Mouse (Mus musculus): ENCODE data around the gene Arhgap10.

Gene Arhgap10

DNA sequence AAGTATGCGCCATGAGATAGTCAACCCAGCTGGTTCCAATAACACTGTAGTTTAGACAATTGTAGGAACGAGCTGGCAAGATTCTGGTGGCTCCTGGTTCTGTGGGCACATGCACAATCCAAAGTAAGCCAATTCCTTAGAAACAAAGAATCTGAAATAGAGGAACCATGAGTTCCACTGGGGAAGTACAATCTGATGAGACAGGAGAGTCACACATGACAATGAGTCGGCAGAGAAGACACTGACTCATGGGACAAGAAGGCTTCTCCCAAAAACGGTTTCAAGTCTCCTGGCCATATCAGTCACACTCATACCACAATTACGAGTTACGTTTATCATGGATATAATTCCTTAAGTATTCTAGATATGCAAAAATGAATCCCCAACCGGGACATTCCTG, 75.3 kb downstream of the Arhgap10 start:
- DNase-seq (ENCODE audit: low spot score): no peak

GRCm38 (mm10) chr8:77440913-77441312, 76.8 kb downstream of the Arhgap10 start:
- no peak for DNase-seq (ENCODE audit: low spot score)

GRCm38 (mm10) chr8:77440324-77440880, 77.4 kb downstream of the Arhgap10 start:
- DNase-seq (ENCODE audit: low spot score): no peak

DNA sequence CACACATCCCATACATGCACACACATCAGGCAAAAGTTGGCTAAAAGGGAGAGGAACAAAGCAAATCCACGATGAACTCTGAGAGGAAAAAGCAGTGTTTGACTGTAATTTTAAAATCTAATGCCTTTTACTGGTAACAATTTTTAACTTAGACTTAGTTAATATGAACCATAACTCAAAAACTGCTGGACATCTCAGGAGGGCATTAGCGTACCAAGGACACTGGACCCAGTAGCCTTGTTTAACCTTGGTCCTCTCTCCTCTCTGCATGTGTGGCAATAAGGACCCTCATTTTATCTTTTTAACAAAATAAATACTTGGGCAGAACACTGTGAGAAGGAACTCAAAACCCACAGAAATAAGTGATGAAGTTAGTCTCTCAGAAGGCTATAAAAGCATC, 78.1 kb downstream of the Arhgap10 start:
- DNase-seq (ENCODE audit: low spot score): no peak

DNA sequence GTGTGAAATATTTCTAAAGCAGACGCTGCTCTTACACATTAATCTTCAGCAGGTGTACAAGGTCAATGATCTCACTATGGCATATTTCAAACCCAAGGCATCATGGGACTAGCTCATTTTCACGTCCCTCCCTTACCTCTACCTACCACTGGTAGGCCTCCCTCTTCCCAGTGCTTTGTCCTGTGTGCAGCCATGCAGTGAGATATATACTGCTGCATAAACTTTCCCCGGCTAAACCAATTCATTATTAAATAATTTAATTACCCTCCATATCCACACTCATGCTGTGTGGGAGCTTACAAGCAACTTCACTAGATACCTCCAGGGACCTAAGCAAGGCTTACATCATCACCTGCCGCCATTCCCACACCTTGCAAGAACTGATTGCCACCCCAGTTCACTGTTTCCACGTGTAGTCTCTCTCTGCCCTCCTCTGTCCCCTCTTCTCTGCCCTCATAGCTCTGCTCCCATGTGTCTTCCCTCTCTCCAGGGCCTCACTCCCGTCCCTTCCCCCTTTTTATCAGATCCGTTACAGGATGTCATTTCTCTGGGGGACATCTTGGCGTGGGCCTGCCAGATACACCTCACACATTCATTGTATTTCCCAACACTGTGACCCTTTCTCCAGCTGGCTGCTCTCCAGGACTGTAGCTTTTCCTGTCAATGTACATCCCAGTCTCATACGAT, 79.8 kb downstream of the Arhgap10 start:
- no peak for DNase-seq (ENCODE audit: low spot score)

- no peak for DNase-seq (ENCODE audit: low spot score)
Observed at GRCm38 (mm10) chr8:77436013-77436990, 81.5 kb downstream of the Arhgap10 start.

DNA sequence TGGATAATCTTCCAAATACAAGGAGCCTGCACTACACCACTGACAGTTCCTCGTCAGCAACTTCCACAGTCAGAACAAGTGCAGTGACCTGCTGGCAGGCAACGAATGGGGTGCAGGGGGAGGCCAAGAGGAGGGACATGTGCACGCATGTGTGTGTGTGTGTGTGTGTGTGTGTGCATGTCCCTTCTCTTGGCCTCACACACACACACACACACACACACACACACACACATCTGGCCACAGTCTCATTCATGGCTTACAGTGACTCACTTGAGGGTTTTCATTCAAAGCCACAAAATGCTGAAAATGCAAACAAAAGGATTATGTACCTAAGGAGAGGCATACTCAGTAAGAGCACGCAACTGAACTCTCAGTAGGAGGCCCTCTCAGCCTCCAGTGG, 84.5 kb downstream of the Arhgap10 start:
- DNase-seq (ENCODE audit: low spot score): no peak

- no peak for DNase-seq (ENCODE audit: low spot score)
Observed at GRCm38 (mm10) chr8:77432726-77433125, 85.0 kb downstream of the Arhgap10 start.

DNA sequence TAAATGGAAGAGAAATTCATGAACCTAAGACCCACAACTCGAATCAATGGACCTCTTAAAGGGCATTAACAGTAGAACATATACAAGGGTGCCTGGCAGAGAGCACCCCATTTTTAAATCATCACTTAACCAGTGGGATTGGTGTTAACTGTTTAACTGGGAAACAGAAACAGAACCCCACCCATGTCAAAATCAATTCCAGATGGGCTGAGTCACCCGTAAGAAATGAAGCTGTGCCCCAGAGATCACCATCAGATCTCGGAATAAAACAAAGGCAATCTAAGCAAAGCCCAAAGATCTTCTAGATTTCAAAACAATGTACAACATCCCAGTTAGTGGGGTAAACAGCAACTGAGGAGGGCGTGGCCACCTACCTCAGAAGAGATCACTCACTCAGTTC, 89.3 kb downstream of the Arhgap10 start:
- DNase-seq (ENCODE audit: low spot score): no peak

DNA sequence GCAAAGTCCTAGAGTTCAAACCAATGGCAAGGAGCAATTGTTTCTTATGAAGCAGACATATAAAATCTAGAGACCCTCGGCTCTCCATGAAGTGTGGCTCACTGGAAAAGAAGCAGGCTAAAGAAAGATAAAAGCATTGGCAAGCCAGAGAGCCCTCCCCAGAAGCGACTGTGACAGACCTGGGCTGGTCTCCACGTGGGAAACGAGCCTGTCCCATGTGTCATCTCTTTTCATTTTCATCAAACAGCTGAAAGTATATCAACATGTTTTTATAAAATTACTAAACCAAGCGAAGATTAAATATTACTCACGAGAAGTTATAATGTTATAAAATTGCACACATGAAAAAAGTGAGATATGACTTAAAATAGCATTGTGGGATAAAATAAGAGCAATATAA, 89.7 kb downstream of the Arhgap10 start:
- DNase-seq (ENCODE audit: low spot score): no peak

DNA sequence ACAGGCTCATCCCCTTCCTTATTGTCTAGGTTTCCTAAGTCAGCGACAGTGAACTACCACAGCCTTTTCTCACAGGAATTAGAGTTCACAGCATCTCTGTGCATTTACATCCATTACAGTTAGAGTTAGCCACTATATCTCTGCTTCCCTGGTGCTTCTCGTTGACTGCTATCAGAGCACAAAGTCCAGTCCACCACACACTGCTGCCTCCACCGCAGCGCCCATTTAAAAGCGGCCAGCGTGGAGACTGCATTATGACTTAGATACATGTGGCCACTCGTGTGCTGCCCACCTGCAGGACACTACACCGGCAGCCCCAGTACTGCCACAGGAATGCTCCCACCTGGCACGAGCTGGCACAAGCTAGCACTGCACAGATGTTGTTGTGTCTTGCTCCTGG, 90.3 kb downstream of the Arhgap10 start:
- DNase-seq (ENCODE audit: low spot score): no peak

- DNase-seq (ENCODE audit: low spot score): no peak
Observed at GRCm38 (mm10) chr8:77423850-77424249, 93.9 kb downstream of the Arhgap10 start.

- DNase-seq (ENCODE audit: low spot score): peak; percentile 75
Observed at GRCm38 (mm10) chr8:77422632-77423252, 95.0 kb downstream of the Arhgap10 start.

- DNase-seq (ENCODE audit: low spot score): no peak
Observed at GRCm38 (mm10) chr8:77421596-77421995, 96.2 kb downstream of the Arhgap10 start.

DNA sequence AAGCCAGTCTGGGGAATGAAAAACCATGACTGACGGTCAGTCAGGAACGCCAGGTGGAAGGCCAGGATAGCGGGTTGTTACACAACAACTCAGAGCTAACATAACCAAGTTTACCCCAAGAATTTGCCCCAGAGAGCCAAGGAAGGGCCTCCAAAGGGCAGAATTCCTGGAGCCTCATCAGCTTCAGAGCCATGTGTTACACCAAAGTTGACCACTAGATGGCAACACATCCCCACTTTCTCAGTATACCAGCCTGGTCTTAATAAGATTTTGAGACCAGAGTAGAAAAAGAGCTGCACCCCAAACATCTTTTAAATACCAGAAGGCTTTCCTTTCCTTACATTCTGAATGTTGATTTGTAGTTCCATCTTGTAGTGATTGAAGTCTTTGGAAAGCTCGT, 98.0 kb downstream of the Arhgap10 start:
- no peak for DNase-seq (ENCODE audit: low spot score)

GRCm38 (mm10) chr8:77416738-77417137, 101.0 kb downstream of the Arhgap10 start:
- no peak for DNase-seq (ENCODE audit: low spot score)

DNA sequence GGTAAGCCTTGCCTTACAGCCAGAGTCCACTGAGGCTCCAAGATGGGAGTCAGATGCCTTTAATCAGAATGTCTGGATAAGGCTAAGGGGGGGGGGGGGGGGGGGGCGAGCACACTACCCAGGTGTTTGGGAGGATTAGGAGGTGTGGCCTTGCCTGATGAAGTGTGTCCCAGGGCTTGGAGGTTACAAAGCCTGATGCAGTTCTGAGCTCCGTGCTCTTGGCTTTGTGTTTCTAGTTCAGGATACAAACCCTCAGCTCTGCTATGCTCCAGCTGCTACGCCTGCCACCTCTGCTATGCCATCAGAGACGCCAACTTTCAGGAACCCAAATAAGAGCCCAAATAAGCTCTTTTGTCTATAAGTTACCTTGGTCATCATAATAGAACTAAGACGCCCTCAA, 101.7 kb downstream of the Arhgap10 start:
- no peak for DNase-seq (ENCODE audit: low spot score)

GRCm38 (mm10) chr8:77411262-77411661, 106.5 kb downstream of the Arhgap10 start:
- no peak for DNase-seq (ENCODE audit: low spot score)

DNA sequence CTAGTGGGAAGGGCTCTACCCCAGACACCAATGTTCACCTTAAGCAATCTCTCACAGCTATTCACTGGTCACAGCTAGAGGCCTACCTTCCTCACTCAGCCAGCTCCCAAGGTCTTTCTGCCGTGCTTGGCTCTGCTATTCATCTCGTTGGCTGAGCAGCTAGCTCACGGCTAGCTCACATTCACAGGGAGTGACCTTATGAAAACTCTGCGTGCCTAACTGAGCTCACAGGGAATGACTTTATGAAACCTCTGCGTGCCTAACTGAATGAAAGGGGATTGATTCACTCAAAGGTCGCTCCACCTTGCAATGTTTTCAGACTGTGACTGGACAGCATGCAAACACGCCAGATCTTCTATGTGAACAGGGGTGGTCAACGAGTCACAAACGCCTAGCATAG, 107.4 kb downstream of the Arhgap10 start:
- no peak for DNase-seq (ENCODE audit: low spot score)

- no peak for DNase-seq (ENCODE audit: low spot score)
Observed at GRCm38 (mm10) chr8:77408527-77409215, 109.1 kb downstream of the Arhgap10 start.

DNA sequence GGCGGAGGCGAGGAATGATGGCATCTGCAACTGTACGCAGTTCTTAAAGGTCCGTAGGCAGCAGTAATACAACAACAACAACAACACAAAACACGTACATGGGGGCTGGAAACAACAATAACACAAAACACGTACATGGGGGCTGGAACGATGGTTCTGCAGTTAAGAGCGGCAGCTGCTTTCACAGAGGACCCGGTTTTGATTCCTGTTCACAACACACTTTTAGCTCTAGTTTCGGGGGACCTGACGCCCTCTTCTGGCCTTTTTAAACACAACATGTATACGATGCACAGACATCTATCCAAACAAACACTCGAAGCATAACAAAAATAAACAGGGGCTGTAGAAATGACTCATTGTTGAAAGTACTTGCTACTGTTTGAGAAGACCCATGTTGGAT, 110.9 kb downstream of the Arhgap10 start:
- DNase-seq (ENCODE audit: low spot score): no peak

DNA sequence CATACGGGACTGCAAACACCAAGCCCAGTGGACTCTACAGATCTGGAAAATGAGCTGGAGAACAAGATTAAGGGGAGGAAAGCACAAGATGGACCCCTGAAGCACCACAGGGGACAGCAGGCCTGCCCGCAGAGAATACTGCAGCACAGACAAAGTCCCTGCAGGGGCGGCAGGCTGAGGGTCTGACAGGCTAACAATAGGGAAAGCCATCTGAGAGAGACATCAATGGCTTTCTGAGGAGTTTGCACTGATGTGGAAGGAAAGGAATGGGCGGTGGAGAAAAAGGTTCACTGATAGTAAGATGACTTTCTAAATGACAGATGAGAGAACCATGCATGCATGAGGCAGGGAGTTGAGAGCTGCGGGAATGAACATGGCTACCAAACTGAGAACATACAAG, 111.3 kb downstream of the Arhgap10 start:
- no peak for DNase-seq (ENCODE audit: low spot score)

Measured in yolk sac, embryonic 10.5 days (tissue).